Mouse (Mus musculus): Measurements from ENCODE around the gene Elane. TPM values are rescaled to one million over a fixed set of nuclear protein-coding genes. Genes with fewer than 3 reads are reported as not detected.
A peak's percentile ranks its signal among the peaks of the same experiment; 100 is the strongest.

The Elane gene
- polyA plus RNA-seq, 1 experiment from 2014 or later: 0.26 TPM

DNA sequence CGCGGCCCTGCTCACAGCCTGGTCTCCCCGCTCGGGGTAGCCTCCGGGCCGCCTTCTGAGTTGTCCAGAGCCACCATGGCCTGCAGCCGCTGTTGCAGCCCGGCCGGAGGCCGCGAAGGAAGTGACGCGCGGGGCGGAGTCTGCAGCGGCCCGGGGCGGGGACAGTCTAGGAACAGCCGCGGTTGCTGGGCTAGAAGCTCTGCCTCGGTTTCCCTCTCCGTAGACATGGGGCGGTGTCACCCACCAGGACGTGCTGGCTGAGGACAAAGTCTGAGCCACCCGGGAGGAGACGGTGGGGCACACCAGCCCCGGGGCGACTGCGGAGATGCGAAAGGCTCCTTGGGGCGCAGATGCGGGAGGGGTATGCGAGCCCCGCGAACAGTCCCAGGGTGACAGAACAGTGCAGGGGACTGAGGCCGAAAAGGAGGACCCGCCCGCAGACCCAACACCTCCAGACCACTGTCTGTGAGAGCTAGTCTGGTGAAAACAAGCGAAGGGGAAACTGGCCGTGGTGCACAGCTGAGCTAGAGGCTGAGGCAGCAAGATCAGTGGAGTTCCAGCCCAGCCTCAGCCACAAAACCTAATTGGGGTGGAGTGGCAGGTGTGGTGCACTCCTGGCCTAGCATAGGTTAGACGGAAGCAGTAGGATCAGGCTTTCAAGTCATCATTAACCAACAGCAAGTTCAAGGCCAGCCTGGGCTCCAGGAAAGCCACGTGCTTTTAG, 30.9 kb downstream of the Elane start, which contains the start of gene Kiss1r:
Gene Kiss1r, plus strand, starts transcription at position 164 of the 724 bp plus-strand sequence.
- Histone ChIP-seq H3K4me2 (ENCODE audit: low read depth, low read length) (peak within 1 kb of the TSS; percentile 81), H3K9me3 (ENCODE audit: control insufficient read depth, low read length) (no peaks in the 10 kb centered on the region), H3K4me1 (replicated peaks; ENCODE audit: control insufficient read depth, insufficient read depth, low read length) (peaks cover 35% of the 10 kb centered on the region), H3K4me3 (ENCODE audit: low read length) (peak within 1 kb of the TSS; percentile 83), H3K36me3 (ENCODE audit: control insufficient read depth, insufficient read depth, low read length) (peaks cover 4% of the 10 kb centered on the region), H3K27ac (ENCODE audit: low read length) (peak within 1 kb of the TSS; percentile 80), H3K9ac (ENCODE audit: low read length) (peak within 1 kb of the TSS; percentile 98), H3K27me3 (ENCODE audit: control insufficient read depth, insufficient read depth, low read depth, low read length) (peaks cover 45% of the 10 kb centered on the region)
- ATAC-seq (ENCODE audit: low read depth): peak; percentile 89
- 2% methylated on average over 42 of the region's 42 CpGs for WGBS

DNA sequence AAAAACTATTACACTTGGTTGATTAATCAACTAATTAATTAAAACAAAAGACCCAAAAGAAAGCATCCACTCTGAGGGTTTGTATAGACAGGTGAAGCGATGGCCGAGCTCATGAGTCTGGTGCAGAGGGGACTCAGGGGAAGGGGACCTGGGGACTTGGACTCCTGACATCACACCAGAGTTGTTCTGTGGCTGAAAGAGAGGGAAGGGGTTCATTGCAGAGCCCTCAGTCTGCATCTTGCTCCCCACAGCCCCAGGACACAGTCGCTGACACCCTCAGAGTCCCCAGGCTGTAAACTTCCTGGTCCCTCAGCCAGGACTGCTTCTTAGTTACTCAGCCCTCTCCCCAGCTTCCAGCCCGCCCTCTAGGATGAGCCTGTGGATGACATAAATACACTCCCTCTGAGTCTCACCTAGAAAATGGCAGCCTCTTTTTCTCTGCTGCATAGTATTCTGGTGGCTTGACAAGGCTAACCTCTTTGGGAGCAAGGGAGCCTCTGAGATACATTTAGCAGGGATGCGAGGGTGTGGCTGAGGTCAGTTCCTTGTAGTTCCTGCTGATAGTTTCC, 31.6 kb downstream of the Elane start:
- ATAC-seq (ENCODE audit: low read depth): no peak
- peaks cover 52% of the 10 kb centered on the region for H3K27me3 ChIP-seq (ENCODE audit: control insufficient read depth, insufficient read depth, low read depth, low read length)
- WGBS: 70% methylated on average over 5 of the region's 5 CpGs

DNA sequence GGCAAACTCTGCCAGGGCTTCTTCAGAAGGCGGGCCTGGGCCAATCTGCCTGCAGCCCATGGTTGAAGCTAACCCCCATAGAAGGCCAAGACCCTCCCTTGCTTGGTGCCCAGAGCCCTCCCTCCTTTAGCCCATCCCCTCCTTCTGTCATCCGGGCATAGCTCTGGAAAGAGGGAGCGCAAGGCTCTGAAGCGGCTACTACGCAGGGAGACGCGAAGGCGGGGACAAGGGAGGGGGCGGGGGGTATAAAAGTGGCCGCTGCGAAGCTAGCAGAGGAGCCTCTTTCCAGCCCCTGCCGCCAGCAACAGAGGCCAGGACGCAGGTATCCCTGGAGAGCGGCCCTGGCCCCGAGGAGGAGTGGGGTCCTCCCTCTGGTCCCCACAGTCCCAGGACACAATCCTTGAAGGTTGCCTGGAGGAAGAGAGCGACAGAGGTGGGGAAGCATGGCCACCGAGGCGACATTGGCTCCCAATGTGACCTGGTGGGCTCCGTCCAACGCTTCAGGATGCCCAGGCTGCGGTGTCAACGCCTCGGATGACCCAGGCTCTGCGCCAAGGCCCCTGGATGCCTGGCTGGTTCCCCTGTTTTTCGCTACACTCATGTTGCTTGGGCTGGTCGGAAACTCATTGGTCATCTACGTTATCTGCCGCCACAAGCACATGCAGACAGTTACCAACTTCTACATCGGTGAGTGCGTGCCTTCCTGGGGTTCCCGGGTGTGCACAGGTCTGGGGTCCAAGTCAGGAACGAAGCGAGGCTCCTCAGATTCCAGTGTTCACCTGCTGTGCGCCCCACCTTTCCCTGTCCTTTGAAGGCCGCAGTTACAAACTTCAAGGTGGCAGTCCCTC, 32.4 kb downstream of the Elane start:
- Histone ChIP-seq H3K27me3 (ENCODE audit: control insufficient read depth, insufficient read depth, low read depth, low read length) (peaks cover 58% of the 10 kb centered on the region), H3K4me1 (replicated peaks; ENCODE audit: control insufficient read depth, insufficient read depth, low read length) (peaks cover 35% of the 10 kb centered on the region), H3K4me2 (ENCODE audit: low read depth, low read length) (peak overlapping the region; percentile 46), H3K9me3 (ENCODE audit: control insufficient read depth, low read length) (no peaks in the 10 kb centered on the region), H3K4me3 (ENCODE audit: low read length) (peak overlapping the region; percentile 25), H3K36me3 (ENCODE audit: control insufficient read depth, insufficient read depth, low read length) (no peaks in the 10 kb centered on the region), H3K9ac (ENCODE audit: low read length) (peak overlapping the region; percentile 54), H3K27ac (ENCODE audit: low read length) (no peak overlapping the region)
- peak; percentile 8; the same call in 1 of the 2 replicates for ATAC-seq (ENCODE audit: low read depth)
- WGBS: 8% methylated on average over 35 of the region's 35 CpGs

More for the DNA sequence above, 31.6 kb downstream of the Elane start:
- Histone ChIP-seq H3K36me3 (ENCODE audit: control insufficient read depth, insufficient read depth, low read length) (no peaks in the 10 kb centered on the region), H3K4me3 (ENCODE audit: low read length) (peak overlapping the region; percentile 83), H3K9me3 (ENCODE audit: control insufficient read depth, low read length) (no peaks in the 10 kb centered on the region), H3K27ac (ENCODE audit: low read length) (no peak overlapping the region), H3K4me2 (ENCODE audit: low read depth, low read length) (peak overlapping the region; percentile 81), H3K9ac (ENCODE audit: low read length) (peak overlapping the region; percentile 98), H3K4me1 (replicated peaks; ENCODE audit: control insufficient read depth, insufficient read depth, low read length) (peaks cover 35% of the 10 kb centered on the region)

DNA sequence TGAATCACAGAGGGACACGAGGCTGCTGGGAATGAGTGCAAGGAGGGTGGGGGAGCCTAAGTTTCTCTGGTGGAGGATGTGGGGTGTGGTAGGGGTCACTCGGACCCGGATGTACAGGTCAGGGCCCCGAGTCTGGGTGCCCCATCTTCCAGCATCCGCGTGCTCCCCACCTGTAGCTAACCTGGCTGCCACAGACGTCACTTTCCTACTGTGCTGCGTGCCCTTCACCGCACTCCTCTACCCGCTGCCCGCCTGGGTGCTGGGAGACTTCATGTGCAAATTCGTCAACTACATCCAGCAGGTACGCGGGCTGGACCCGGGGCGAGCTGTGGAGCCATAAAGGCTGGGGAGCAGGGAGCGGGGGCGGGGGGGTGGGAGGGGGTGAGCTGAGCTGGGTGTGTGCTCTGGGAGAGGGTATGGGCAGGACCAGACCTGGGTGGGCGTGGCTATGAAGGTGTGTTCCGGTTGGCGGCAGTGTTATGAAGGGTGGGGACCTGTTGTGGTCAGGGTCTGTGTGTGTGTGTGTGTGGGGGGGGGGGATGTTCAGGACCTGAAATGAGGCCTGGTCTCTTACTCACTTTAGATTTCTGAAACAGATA, 33.3 kb downstream of the Elane start:
- Histone ChIP-seq H3K27ac (ENCODE audit: low read length) (no peak overlapping the region), H3K4me3 (ENCODE audit: low read length) (peak overlapping the region; percentile 27), H3K27me3 (ENCODE audit: control insufficient read depth, insufficient read depth, low read depth, low read length) (peaks cover 58% of the 10 kb centered on the region), H3K36me3 (ENCODE audit: control insufficient read depth, insufficient read depth, low read length) (no peaks in the 10 kb centered on the region), H3K4me1 (replicated peaks; ENCODE audit: control insufficient read depth, insufficient read depth, low read length) (peaks cover 34% of the 10 kb centered on the region), H3K4me2 (ENCODE audit: low read depth, low read length) (peak overlapping the region; percentile 46), H3K9ac (ENCODE audit: low read length) (0 out of 2 replicates have a peak overlapping the region, but pooled peaks have one; percentile 12), H3K9me3 (ENCODE audit: control insufficient read depth, low read length) (no peaks in the 10 kb centered on the region)
- 9% methylated on average over 18 of the region's 21 CpGs for WGBS
- ATAC-seq (ENCODE audit: low read depth): no peak

DNA sequence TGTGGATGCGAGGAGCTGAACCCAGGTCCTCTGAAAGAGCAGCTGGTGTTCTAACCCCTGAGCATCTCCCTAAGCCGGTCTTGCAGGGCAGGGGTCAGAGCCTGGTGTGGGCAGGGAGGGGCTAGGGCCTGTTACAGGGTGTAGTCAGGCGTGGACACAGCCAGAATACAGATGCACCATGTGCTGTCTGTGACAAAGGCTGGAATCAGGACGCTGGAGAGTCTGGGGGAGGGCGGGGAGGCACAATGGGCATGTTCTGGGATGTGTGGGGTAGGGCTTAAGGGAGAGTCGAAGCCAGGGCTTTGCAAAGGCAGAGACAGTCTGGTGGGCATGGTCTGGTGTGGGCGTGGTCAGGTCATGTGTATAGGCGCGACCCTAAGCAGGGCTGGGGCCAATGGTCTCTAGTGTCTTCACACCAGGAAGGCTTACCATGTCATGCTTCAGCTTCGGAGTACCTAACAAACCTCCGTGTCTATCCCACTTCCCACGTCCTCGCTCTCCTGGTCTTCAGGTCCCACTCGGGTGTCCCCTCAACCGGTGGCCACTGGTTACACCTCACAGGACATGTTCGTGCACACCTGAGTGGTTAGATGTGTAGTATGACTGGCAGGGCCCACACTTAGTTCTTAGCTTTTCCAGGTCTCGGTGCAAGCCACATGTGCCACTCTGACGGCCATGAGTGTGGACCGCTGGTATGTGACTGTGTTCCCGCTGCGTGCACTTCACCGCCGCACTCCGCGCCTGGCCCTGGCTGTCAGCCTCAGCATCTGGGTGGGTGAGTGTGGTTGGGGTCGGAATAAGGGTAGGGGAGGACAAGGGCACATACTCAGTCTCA, 34.2 kb downstream of the Elane start:
- no peaks in the 10 kb centered on the region for H3K9me3 ChIP-seq (ENCODE audit: control insufficient read depth, low read length)
- H3K27me3 ChIP-seq (ENCODE audit: control insufficient read depth, insufficient read depth, low read depth, low read length): peaks cover 58% of the 10 kb centered on the region
- H3K4me1 ChIP-seq (replicated peaks; ENCODE audit: control insufficient read depth, insufficient read depth, low read length): peaks cover 29% of the 10 kb centered on the region
- H3K4me2 ChIP-seq (ENCODE audit: low read depth, low read length): no peak overlapping the region
- no peak overlapping the region for H3K27ac ChIP-seq (ENCODE audit: low read length)
- H3K4me3 ChIP-seq (ENCODE audit: low read length): peak overlapping the region; percentile 35; the same call in 1 of the 2 replicates
- no peak for ATAC-seq (ENCODE audit: low read depth)
- H3K36me3 ChIP-seq (ENCODE audit: control insufficient read depth, insufficient read depth, low read length): no peaks in the 10 kb centered on the region
- H3K9ac ChIP-seq (ENCODE audit: low read length): no peak overlapping the region
- WGBS: 19% methylated on average over 26 of the region's 26 CpGs

DNA sequence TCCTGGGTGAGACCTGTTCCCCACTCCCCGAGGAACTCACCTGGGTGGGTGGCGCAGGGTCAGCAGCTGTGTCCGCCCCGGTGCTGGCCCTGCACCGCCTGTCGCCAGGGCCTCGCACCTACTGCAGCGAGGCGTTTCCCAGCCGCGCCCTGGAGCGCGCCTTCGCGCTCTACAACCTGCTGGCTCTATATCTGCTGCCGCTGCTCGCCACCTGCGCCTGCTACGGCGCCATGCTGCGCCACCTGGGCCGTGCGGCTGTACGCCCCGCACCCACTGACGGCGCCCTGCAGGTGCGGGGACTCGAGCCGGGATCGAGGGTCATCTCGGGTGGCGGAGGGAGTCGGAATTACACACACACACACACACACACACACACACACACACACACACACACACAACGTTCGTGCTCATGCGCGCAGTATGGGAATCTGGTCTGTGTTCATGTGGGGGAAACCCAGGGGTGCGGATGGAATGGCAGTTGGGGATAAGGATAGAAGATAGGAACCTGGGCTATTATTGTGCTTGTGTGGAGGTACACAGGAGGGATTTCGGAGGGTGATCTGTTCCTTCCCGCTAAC, 35.0 kb downstream of the Elane start, which contains the start of gene R3hdm4:
Gene R3hdm4, minus strand, starts transcription at position 251 of the 578 bp plus-strand sequence.
- peaks cover 28% of the 10 kb centered on the region for H3K4me1 ChIP-seq (replicated peaks; ENCODE audit: control insufficient read depth, insufficient read depth, low read length)
- H3K36me3 ChIP-seq (ENCODE audit: control insufficient read depth, insufficient read depth, low read length): no peaks in the 10 kb centered on the region
- peak within 1 kb of the TSS; percentile 59 for H3K9ac ChIP-seq (ENCODE audit: low read length)
- H3K9me3 ChIP-seq (ENCODE audit: control insufficient read depth, low read length): no peaks in the 10 kb centered on the region
- ATAC-seq (ENCODE audit: low read depth): no peak
- H3K4me3 ChIP-seq (ENCODE audit: low read length): peak within 1 kb of the TSS; percentile 35
- peaks cover 58% of the 10 kb centered on the region for H3K27me3 ChIP-seq (ENCODE audit: control insufficient read depth, insufficient read depth, low read depth, low read length)
- 4% methylated on average over 40 of the region's 41 CpGs for WGBS
- H3K4me2 ChIP-seq (ENCODE audit: low read depth, low read length): peak within 1 kb of the TSS; percentile 37
- H3K27ac ChIP-seq (ENCODE audit: low read length): no peak within 1 kb of the TSS

DNA sequence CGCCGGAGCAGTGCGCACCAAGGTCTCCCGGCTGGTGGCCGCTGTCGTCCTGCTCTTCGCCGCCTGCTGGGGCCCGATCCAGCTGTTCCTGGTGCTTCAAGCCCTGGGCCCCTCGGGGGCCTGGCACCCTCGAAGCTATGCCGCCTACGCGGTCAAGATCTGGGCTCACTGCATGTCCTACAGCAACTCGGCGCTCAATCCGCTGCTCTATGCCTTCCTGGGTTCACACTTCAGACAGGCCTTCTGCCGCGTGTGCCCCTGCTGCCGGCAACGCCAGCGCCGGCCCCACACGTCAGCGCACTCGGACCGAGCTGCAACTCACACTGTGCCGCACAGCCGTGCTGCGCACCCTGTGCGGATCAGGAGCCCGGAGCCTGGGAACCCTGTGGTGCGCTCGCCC, 35.5 kb downstream of the Elane start:
- H3K4me3 ChIP-seq (ENCODE audit: low read length): peak overlapping the region; percentile 35
- H3K4me1 ChIP-seq (replicated peaks; ENCODE audit: control insufficient read depth, insufficient read depth, low read length): peaks cover 28% of the 10 kb centered on the region
- ATAC-seq (ENCODE audit: low read depth): no peak

More for the DNA sequence above, 35.5 kb downstream of the Elane start:
- Histone ChIP-seq H3K27me3 (ENCODE audit: control insufficient read depth, insufficient read depth, low read depth, low read length) (peaks cover 58% of the 10 kb centered on the region), H3K9me3 (ENCODE audit: control insufficient read depth, low read length) (no peaks in the 10 kb centered on the region), H3K27ac (ENCODE audit: low read length) (no peak overlapping the region), H3K9ac (ENCODE audit: low read length) (peak overlapping the region; percentile 59), H3K36me3 (ENCODE audit: control insufficient read depth, insufficient read depth, low read length) (no peaks in the 10 kb centered on the region), H3K4me2 (ENCODE audit: low read depth, low read length) (peak overlapping the region; percentile 37)
- WGBS: 2% methylated on average over 34 of the region's 34 CpGs

Measured in lung, embryonic 16.5 days (tissue).